Mouse (Mus musculus) small intestine, adult 2 months (tissue): ENCODE results near the gene Gm10799. TPM values are rescaled to one million over a fixed set of nuclear protein-coding genes. Genes with fewer than 3 reads are reported as not detected.

Experiments used
- H3K27ac ChIP-seq: fragments of 200-500 bp; 2 replicates; pipeline ENCODE4 v1.5.1; 2012; ENCODE audit warnings: low read depth, low read length, control low read depth, inconsistent platforms; ENCODE audit not compliant: insufficient read depth
- H3K27me3 ChIP-seq: fragments of 200-500 bp; 2 replicates; pipeline ENCODE4 v1.6.1; 2012; ENCODE audit warnings: mild to moderate bottlenecking, moderate library complexity, low read length, inconsistent platforms; ENCODE audit not compliant: control insufficient read depth, insufficient read depth
- H3K36me3 ChIP-seq: fragments of 200-500 bp; 2 replicates; pipeline ENCODE4 v1.6.1; 2012; ENCODE audit warnings: mild to moderate bottlenecking, low read length, control low read depth, inconsistent platforms; ENCODE audit not compliant: control insufficient read depth, insufficient read depth
- H3K4me1 ChIP-seq: fragments of 200-500 bp; 2 replicates; pipeline ENCODE4 v1.6.1; 2012; ENCODE audit warnings: low read length, inconsistent platforms, mixed read lengths; ENCODE audit not compliant: control insufficient read depth, insufficient read depth, insufficient read length
- H3K4me3 ChIP-seq: fragments of 200-500 bp; 2 replicates; pipeline ENCODE4 v1.5.1; 2012; ENCODE audit warnings: low read depth, mild to moderate bottlenecking, control low read depth, inconsistent platforms, low read length, moderate library complexity
- CTCF ChIP-seq: fragments of 200-500 bp; IDR thresholded peaks from 2 replicates; pipeline ENCODE4 v1.5.1; 2012; ENCODE audit warnings: low read depth, mild to moderate bottlenecking, control low read depth, inconsistent platforms, low read length, moderate library complexity, mixed read lengths; ENCODE audit not compliant: insufficient replicate concordance, insufficient read length; ENCODE audit errors: extremely low read depth
- POLR2A ChIP-seq: fragments of 200-500 bp; IDR thresholded peaks from 2 replicates; pipeline ENCODE4 v1.6.1; 2012; ENCODE audit warnings: low read depth, mild to moderate bottlenecking, control low read depth, inconsistent platforms, low read length, moderate library complexity
- WGBS: fragments of 180-500 bp; shearing (Covaris S2); methylation state at CpG from one replicate; pipeline ENCODE4 v1.1.7; 2018; 5-methylcytosine and 5-hydroxymethylcytosine counted together
- polyA plus RNA-seq: library from polyadenylated mRNA; depleted of rRNA; stranded (reverse); fragments of >200 nt; gene quantifications from 2 replicates; pipeline ENCODE4 v1.2.3, GENCODE M21; 2012

The Gm10799 gene
- polyA plus RNA-seq, 1 experiment: not detected

DNA sequence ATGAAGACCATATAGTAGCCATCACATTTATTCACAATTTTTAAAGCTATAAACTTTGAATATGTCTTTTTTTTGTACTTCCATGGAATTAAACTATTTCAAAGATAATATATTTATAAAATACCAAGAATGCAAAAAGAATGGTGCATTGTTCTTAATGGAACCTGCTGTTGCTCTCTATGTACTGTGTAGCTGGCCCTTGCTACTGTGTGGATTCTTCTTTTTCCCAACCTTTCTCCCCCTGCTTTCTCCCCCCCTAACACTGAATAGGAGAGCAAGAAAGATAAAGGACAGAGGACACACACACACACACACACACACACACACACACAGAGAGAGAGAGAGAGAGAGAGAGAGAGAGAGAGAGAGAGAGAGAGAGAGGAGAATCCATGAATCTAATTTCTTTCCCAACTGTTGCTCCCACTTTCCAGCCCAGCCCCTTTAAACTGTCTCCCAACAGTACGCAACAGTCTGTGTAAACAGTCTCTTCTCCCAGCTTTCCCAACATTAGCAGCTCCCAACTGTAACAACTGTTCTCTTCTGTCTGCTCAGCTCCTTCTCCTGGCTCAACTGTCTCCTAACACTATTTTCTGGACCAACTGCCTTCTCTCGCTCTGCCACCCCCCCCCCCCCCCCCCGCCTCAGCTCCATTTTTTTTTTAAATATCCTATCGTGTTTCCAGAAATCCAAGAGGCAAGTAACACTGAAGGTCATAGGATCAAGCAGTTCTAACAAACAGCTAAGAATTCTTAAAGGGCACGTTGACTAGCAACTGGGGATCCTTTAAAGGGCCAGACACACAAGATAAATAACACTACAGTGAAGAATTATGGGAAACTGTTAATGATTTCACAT, 24.5 kb downstream of the Gm10799 start:
- WGBS: 68% methylated on average over 5 of the region's 5 CpGs

DNA sequence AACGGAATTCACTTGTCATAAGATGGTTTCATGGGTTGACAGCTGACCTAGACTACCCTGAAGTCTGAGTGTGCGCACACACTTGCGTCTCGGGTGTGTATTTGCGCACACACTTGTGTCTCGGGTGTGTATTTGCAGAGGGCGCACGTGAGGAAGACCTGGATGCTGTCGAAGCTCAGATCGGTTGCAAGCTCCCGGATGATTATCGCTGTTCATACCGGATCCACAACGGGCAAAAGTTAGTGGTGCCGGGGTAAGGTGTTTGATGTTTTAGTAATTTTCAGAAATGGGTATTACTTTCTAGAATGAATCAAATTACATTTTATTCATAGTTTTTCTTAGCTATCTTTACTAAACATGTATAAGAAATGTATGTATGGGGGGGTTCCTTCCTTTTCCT, 25.6 kb downstream of the Gm10799 start:
- H3K4me3 ChIP-seq: no peak overlapping the region
- H3K36me3 ChIP-seq: peaks cover 22% of the 10 kb centered on the region
- TF ChIP-seq POLR2A: no peak
- no peaks in the 10 kb centered on the region for H3K27me3 ChIP-seq
- WGBS: 96% methylated on average over 15 of the region's 15 CpGs
- H3K4me1 ChIP-seq: no peaks in the 10 kb centered on the region
- no peak overlapping the region for H3K27ac ChIP-seq

More for the DNA sequence above, 24.5 kb downstream of the Gm10799 start:
- Histone ChIP-seq H3K36me3 (peaks cover 26% of the 10 kb centered on the region), H3K27me3 (no peaks in the 10 kb centered on the region), H3K27ac (no peak overlapping the region), H3K4me1 (no peaks in the 10 kb centered on the region), H3K4me3 (no peak overlapping the region)
- no peak for TF ChIP-seq POLR2A
- TF ChIP-seq CTCF: no peak

DNA sequence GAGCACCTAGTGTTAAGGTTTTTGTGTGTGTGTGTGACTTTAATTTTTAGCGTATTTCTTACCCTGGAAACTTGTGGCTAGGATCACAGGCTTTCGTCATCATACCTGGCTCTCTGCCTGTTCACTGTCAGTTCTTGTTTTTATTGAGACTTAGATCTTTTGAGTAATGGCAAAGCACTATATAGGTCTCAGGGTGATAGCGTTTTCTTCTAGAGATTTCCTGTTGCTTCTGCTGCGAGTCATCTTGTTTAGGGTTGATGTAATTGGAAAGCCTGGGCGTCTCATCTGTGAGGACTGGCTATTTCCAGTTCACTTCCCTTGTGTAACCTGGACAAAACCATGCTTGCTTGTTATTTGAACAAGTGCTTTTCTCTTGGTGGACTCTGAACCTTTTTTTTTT, 26.7 kb downstream of the Gm10799 start:
- no peak overlapping the region for H3K27ac ChIP-seq
- H3K27me3 ChIP-seq: no peaks in the 10 kb centered on the region
- peaks cover 24% of the 10 kb centered on the region for H3K36me3 ChIP-seq
- no peak for TF ChIP-seq POLR2A
- no peak for TF ChIP-seq CTCF
- H3K4me3 ChIP-seq: no peak overlapping the region
- H3K4me1 ChIP-seq: no peaks in the 10 kb centered on the region
- 20% methylated on average over 5 of the region's 5 CpGs for WGBS

DNA sequence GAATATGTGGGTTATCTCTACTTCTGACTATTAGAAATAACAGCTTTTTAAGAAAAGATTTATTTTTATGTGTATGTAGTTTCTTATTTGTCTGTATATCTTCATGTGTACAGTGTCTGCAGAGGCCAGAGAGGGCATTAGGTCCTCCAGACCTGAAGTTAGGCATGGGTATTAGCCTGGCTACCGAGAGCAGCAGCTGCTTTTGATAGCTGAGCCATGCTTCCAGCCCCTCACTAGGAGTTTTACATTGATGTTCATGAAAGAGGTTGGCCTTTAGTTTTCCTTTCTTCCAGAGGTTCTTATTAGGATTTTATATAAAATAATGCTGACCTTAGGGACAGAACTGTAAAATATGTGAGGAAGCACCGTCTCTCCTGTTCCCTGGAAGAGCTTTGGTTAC, 30.1 kb downstream of the Gm10799 start:
- H3K36me3 ChIP-seq: peaks cover 24% of the 10 kb centered on the region
- no peak overlapping the region for H3K4me3 ChIP-seq
- WGBS: 84% methylated on average over 2 of the region's 2 CpGs
- no peak overlapping the region for H3K27ac ChIP-seq
- no peaks in the 10 kb centered on the region for H3K27me3 ChIP-seq
- TF ChIP-seq POLR2A (no peak), CTCF (no peak)
- H3K4me1 ChIP-seq: no peaks in the 10 kb centered on the region

DNA sequence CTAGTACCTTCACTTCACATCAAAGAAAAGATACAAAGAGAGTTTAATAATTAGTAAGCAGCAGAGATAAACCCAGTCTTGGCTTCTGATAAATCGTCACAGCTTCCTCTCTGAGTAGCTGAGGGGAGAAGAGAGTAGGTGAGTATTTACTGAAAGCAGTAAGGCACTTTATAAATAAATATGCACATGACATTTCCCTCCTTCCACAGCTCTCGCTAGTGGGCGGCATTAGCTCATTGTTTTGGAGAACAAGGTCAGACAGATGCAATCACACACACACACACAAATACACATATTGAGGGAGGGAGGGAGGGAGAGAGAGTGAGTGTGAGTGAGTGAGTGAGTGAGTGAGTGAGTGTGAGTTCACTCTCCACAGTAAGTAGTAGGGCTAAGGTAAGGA, 32.0 kb downstream of the Gm10799 start:
- Histone ChIP-seq H3K36me3 (peaks cover 29% of the 10 kb centered on the region), H3K4me1 (no peaks in the 10 kb centered on the region), H3K27ac (no peak overlapping the region), H3K4me3 (no peak overlapping the region), H3K27me3 (no peaks in the 10 kb centered on the region)
- WGBS: 31% methylated on average over 3 of the region's 3 CpGs
- TF ChIP-seq POLR2A (no peak), CTCF (no peak)

DNA sequence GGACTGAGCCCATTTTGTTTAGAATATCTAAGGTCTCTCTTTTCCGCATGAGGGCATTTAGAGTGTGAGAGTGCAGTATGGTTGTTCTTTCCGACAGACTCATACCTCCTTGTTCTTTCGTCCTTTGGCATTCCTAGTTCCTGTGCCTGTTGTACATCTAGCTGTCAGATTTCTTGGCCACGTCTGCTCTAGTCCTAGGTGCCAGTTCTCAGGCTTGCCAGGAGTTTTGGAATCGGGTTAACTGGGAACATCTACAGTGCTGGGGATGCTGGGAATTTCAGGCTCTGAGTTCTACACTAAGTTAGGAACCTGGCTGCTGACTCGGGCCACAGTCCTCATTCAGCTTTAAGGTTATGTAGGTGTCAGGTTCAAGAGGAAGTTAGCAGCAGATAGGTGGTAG, 32.8 kb downstream of the Gm10799 start:
- Histone ChIP-seq H3K36me3 (peaks cover 29% of the 10 kb centered on the region), H3K27me3 (no peaks in the 10 kb centered on the region), H3K27ac (no peak overlapping the region), H3K4me1 (no peaks in the 10 kb centered on the region), H3K4me3 (no peak overlapping the region)
- WGBS: 74% methylated on average over 6 of the region's 6 CpGs
- TF ChIP-seq CTCF (no peak), POLR2A (no peak)

DNA sequence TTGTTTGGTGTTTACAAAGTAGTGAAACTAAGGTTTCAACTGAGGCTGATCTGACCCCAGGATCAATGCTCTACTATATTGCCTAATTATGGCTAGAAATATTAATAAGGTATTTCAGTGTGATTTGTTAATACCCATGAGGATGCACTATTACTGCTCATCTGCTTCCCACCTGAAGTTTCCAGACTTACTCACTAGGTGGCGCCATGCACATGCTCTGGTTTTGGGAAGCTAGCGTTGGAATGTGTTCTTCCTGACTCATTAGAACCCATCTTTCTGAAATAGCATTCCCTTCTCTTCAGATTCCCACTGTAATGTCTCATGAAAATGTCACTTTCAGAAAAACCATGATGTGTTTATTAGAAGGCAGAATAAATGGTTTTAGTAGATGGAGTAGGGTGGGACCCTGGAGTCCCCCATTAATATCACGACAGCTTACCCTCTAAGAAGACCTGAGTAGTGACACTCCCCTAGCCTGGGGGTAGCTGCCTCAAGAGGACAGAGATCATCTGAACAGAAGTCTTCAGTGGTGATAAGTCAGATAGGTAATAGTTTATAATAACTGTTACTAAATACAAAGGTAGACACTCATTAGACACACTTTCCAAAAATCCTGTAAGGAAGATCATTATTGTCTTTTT, 33.4 kb downstream of the Gm10799 start:
- peaks cover 28% of the 10 kb centered on the region for H3K36me3 ChIP-seq

More for the DNA sequence above, 33.4 kb downstream of the Gm10799 start:
- TF ChIP-seq CTCF (no peak), POLR2A (no peak)
- no peak overlapping the region for H3K27ac ChIP-seq
- H3K4me1 ChIP-seq: no peaks in the 10 kb centered on the region
- 29% methylated on average over 3 of the region's 3 CpGs for WGBS
- H3K4me3 ChIP-seq: no peak overlapping the region
- H3K27me3 ChIP-seq: no peaks in the 10 kb centered on the region
